Mouse (Mus musculus) spleen, adult 2 months (tissue): ENCODE data around the gene Iqcf4. TPM values are rescaled to one million over a fixed set of nuclear protein-coding genes. Genes with fewer than 3 reads are reported as not detected.

Experiments
- DNase-seq, 2 experiments: peaks; one replicate each; pipeline versions ENCODE4 v3.0.0 to v3.0.0-alpha.2; 2012 to 2021; ENCODE audit warnings: low spot score in 2 of 2, low read depth in 1 of 2
- H3K27ac ChIP-seq: fragments of 200-500 bp; 2 replicates; pipeline ENCODE4 v1.5.1; 2012; ENCODE audit warnings: low read length, inconsistent platforms; ENCODE audit not compliant: insufficient read depth
- H3K27me3 ChIP-seq: fragments of 200-500 bp; 2 replicates; pipeline ENCODE4 v1.6.1; 2012; ENCODE audit warnings: mild to moderate bottlenecking, moderate library complexity, low read length, inconsistent platforms; ENCODE audit not compliant: control insufficient read depth, insufficient read depth
- H3K36me3 ChIP-seq: fragments of 200-500 bp; 2 replicates; pipeline ENCODE4 v1.6.1; 2012; ENCODE audit warnings: mild to moderate bottlenecking, low read length, inconsistent platforms; ENCODE audit not compliant: control insufficient read depth, insufficient read depth
- H3K4me1 ChIP-seq: fragments of 200-500 bp; 2 replicates; pipeline ENCODE4 v1.6.1; 2011; ENCODE audit warnings: inconsistent platforms; ENCODE audit not compliant: control insufficient read depth, insufficient read depth, insufficient read length
- H3K4me3 ChIP-seq: fragments of 200-500 bp; 2 replicates; pipeline ENCODE4 v1.5.1; 2011; ENCODE audit warnings: mild to moderate bottlenecking, inconsistent platforms; ENCODE audit not compliant: insufficient read depth, insufficient read length; ENCODE audit errors: extremely low read depth
- CTCF ChIP-seq: fragments of 200-500 bp; IDR thresholded peaks from 2 replicates; pipeline ENCODE4 v1.5.1; 2011; ENCODE audit warnings: mild to moderate bottlenecking, inconsistent platforms; ENCODE audit not compliant: insufficient read depth, insufficient read length, insufficient replicate concordance; ENCODE audit errors: extremely low read depth
- POLR2A ChIP-seq: fragments of 200-500 bp; IDR thresholded peaks from 2 replicates; pipeline ENCODE4 v1.6.1; 2011; ENCODE audit warnings: low read depth, low read length, inconsistent platforms
- WGBS: fragments of 180-500 bp; shearing (Covaris S2); methylation state at CpG from one replicate; pipeline ENCODE4 v1.1.7; 2018; 5-methylcytosine and 5-hydroxymethylcytosine counted together
- polyA plus RNA-seq: library from polyadenylated mRNA; depleted of rRNA; stranded (reverse); fragments of >200 nt; gene quantifications from 2 replicates; pipeline ENCODE4 v1.2.3, GENCODE M21; 2012

The Iqcf4 gene
- polyA plus RNA-seq, 1 experiment, result not detected

DNA sequence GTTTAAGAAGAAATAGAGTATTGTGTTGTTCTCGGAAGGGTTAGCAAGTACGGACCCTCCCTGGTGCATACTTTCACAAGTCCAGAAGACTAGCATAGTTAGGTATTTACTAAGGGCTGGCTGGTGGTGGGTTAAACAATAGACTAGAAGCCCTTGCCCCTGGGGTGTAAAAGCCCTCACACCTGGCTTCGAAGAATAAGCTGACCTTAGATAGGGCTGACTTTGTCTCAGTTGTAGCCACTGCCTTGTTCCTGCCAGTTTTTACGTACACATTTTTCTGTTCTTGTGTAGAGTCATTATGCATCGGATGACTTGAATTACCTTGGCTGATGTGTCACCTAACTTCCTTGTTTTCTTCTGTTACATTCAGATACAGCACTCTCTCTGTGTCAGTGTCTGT, 2.6 kb upstream of the Iqcf4 start:
- no peaks in the 10 kb centered on the region for H3K4me1 ChIP-seq
- H3K36me3 ChIP-seq, result no peaks in the 10 kb centered on the region
- no peaks in the 10 kb centered on the region for H3K27me3 ChIP-seq
- no peak overlapping the region for H3K27ac ChIP-seq
- WGBS, result 90% methylated on average over 5 of the region's 5 CpGs
- no peak for DNase-seq
- TF ChIP-seq POLR2A (no peak), CTCF (no peak)
- no peak overlapping the region for H3K4me3 ChIP-seq

DNA sequence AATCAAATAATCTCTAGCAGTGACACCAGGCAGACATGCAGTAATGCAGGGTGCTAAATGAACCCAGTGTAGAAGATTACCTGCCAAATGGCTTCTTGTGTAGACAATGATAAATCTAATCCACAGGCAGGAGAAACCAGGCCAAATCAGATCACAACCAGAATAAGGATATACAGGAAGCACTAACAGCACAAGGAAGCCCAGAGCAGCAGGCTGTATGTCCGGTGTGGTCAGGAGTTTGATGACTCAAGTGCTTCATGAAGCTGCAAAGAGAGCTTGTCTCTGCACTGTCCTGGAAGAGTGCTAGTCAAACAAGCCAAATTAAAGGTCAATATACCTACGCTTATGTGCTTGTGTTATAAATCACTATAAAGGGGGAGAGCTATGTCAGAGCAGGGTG, 1.4 kb upstream of the Iqcf4 start:
- H3K27me3 ChIP-seq, result no peaks in the 10 kb centered on the region
- no peak for DNase-seq
- TF ChIP-seq CTCF (no peak), POLR2A (no peak)
- H3K4me3 ChIP-seq, result no peak overlapping the region
- WGBS, result 72% methylated on average over 2 of the region's 2 CpGs
- no peaks in the 10 kb centered on the region for H3K4me1 ChIP-seq
- H3K36me3 ChIP-seq, result no peaks in the 10 kb centered on the region
- H3K27ac ChIP-seq, result no peak overlapping the region

DNA sequence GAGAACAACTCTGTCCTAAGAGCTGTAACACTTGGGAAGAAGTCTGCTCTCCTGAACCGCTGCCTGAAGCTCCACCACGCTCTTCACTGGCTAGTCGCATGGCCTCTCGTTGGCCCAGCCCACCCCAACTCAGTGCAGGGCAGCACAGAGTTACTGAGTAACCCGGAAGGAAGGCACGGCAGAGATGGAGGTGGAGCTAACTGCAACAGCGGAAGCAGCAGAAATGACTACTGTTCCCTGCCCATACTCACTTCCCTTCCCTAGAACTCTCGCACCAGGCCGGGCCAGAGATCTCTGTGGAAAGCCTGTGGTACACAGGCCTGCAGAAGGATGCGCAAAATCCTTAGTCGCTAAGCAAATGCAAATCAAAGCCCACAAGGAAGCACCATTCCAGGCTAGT, 4.4 kb downstream of the Iqcf4 start:
- no peak overlapping the region for H3K4me3 ChIP-seq
- peak in 1 of 2 experiments; percentile 12 for DNase-seq
- no peak overlapping the region for H3K27ac ChIP-seq
- no peaks in the 10 kb centered on the region for H3K4me1 ChIP-seq
- no peaks in the 10 kb centered on the region for H3K27me3 ChIP-seq
- H3K36me3 ChIP-seq, result no peaks in the 10 kb centered on the region
- 52% methylated on average over 11 of the region's 11 CpGs for WGBS
- TF ChIP-seq POLR2A, result no peak
- TF ChIP-seq CTCF, result no peak

DNA sequence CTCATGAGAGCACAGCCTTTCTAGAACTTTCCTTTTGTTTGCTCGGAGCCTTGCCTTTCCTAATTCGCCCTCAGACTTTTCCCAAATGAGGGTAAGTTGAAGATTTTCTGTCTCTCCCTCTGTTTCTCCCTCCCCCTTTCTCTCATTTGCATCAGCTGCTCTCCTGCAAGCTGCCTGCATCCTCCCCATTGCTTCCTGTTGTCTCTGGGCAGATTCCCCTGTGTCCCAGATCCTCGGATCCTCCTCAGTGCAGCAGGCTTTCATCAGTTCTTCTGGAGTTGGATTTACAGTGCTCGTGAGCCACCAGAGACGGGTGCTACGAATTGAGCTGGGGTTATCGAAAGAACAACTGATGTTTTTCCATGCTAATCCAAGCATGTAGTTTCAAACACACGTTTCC, 6.8 kb downstream of the Iqcf4 start:
- no peak for TF ChIP-seq POLR2A
- no peak for TF ChIP-seq CTCF
- Histone ChIP-seq H3K4me1 (no peaks in the 10 kb centered on the region), H3K27ac (no peak overlapping the region), H3K36me3 (no peaks in the 10 kb centered on the region), H3K27me3 (no peaks in the 10 kb centered on the region), H3K4me3 (no peak overlapping the region)
- WGBS, result 81% methylated on average over 8 of the region's 8 CpGs
- DNase-seq, result no peak

DNA sequence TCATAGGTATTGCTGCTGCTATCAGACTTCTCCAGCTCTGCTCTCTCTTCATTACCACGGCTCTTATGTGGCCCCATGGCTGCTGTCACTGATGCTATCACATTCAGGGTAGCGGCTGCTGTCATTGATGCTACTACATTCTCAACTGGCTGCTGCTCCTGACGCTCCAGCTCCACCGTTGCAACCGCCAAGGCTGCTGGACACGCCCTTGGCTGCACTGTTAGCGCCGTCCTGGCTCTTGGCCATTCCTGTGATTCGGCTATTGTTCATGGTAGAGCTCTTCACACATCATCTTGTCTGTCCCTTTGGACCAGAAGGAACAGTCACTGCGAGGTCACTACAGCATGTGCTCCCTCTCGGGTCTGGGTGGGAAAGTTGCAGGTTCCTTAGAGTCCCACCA, 8.5 kb downstream of the Iqcf4 start:
- WGBS, result 91% methylated on average over 11 of the region's 11 CpGs
- no peak for DNase-seq
- no peak overlapping the region for H3K27ac ChIP-seq

DNA sequence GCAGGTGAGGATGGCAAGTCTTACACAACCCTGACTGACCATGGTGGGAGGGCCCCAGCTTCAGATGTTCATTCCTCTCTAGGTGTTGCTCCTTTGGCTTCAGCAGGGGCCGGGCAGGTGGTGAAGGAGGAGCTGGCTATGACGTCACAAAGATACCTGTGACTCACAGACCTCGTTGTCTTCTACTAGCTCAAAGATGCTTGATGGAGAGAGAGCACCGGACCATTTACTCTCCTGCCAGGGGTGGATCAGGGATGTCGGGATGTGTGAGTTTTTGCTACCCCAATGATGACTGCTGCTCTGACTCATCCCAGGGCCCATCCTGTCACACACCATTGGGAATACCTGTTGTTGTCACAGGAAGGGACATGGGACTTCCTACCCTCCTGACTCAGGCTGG, 9.3 kb downstream of the Iqcf4 start, which contains the start of gene Iqcf3:
Gene Iqcf3 (minus strand): TSS at position 101 of the 400 bp plus-strand sequence.
- no peaks in the 10 kb centered on the region for H3K27me3 ChIP-seq
- no peak for TF ChIP-seq CTCF
- no peak for TF ChIP-seq POLR2A
- WGBS, result 92% methylated on average over 5 of the region's 5 CpGs
- no peak for DNase-seq
- H3K27ac ChIP-seq, result no peak within 1 kb of the TSS
- no peaks in the 10 kb centered on the region for H3K36me3 ChIP-seq
- H3K4me1 ChIP-seq, result no peaks in the 10 kb centered on the region
- no peak within 1 kb of the TSS for H3K4me3 ChIP-seq

More for the DNA sequence above, 8.5 kb downstream of the Iqcf4 start:
- TF ChIP-seq POLR2A (no peak), CTCF (no peak)
- Histone ChIP-seq H3K27me3 (no peaks in the 10 kb centered on the region), H3K4me1 (no peaks in the 10 kb centered on the region), H3K36me3 (no peaks in the 10 kb centered on the region), H3K4me3 (no peak overlapping the region)

DNA sequence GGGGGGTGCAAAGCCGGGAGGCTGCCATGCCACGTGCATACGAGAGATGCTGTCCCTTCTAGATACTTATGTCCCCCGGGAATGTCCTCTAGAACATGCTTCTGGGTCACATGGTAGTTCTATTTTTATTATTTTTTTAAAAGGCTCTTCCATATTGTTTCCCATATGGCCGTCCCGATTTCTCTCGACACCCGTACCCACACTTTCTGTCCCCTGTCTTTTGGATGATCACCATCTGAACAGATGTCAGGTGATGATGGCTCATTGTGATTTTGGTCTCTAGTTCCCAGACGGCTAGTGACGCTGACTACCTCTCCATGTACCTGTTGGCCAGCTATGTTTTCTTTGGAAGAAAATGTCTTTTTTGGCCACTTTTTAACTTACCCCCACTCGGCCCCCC, 35.8 kb downstream of the Iqcf4 start:
- TF ChIP-seq POLR2A, result no peak
- TF ChIP-seq CTCF, result no peak
- no peaks in the 10 kb centered on the region; the same call in 1 of the 2 replicates for H3K27me3 ChIP-seq
- H3K27ac ChIP-seq, result no peak overlapping the region
- H3K4me3 ChIP-seq, result no peak overlapping the region
- DNase-seq, result no peak
- 92% methylated on average over 11 of the region's 11 CpGs for WGBS
- no peaks in the 10 kb centered on the region for H3K36me3 ChIP-seq
- no peaks in the 10 kb centered on the region for H3K4me1 ChIP-seq

DNA sequence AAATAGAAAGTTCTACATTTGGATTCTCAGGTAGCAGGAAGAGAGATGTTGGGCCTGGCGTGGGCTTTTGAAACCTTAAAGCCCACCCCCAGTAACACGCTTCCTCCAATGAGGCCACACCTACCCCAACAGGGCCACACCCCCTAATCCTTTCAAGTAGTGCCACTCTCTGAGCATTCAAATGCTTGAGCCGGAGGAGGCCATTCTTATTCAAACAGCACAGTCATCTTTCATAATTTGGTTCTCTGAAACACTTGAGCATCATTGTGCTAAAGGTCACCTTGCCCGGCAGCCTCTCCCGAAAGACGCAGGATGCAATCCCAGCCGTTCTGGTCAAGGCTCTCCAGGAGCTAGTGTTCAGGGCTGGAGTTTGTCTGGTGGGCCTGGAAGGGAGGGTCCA, 36.5 kb downstream of the Iqcf4 start:
- Histone ChIP-seq H3K4me1 (no peaks in the 10 kb centered on the region), H3K36me3 (no peaks in the 10 kb centered on the region), H3K27me3 (no peaks in the 10 kb centered on the region; the same call in 1 of the 2 replicates), H3K4me3 (no peak overlapping the region), H3K27ac (no peak overlapping the region)
- 91% methylated on average over 7 of the region's 7 CpGs for WGBS
- no peak for DNase-seq
- TF ChIP-seq CTCF (no peak), POLR2A (no peak)
